Mouse (Mus musculus) C2C12 (cell line): ENCODE data around the gene Znhit1. TPM values are rescaled to one million over a fixed set of nuclear protein-coding genes. Genes with fewer than 3 reads are reported as not detected.
A peak's percentile ranks its signal among the peaks of the same experiment; 100 is the strongest.

Experiments
- H3K27me3 ChIP-seq: one replicate; pipeline ENCODE4 v1.6.1; 2011; ENCODE audit not compliant: control insufficient read depth, insufficient read depth, insufficient read length
- H3K36me3 ChIP-seq: one replicate; pipeline ENCODE4 v1.6.1; 2011; ENCODE audit not compliant: control insufficient read depth, insufficient read depth
- H3K4me3 ChIP-seq: one replicate; pipeline ENCODE4 v1.5.1; 2011; ENCODE audit warnings: mild to moderate bottlenecking, control low read depth; ENCODE audit not compliant: poor library complexity, insufficient read depth, severe bottlenecking
- H3K79me2 ChIP-seq: one replicate; pipeline ENCODE4 v1.6.1; 2011; ENCODE audit not compliant: control insufficient read depth, insufficient read depth
- H3K79me3 ChIP-seq: one replicate; pipeline ENCODE4 v1.6.1; 2011; ENCODE audit warnings: low read depth, control low read depth
- H3ac ChIP-seq: one replicate; pipeline ENCODE3; 2011; ENCODE audit warnings: low read depth; ENCODE audit not compliant: control insufficient read depth, insufficient read length
- CEBPB ChIP-seq: IDR thresholded peaks from one replicate; pipeline ENCODE4 v1.6.1; 2011; ENCODE audit warnings: low read depth, mild to moderate bottlenecking, control low read depth, moderate library complexity
- CTCF ChIP-seq: IDR thresholded peaks from one replicate; pipeline ENCODE4 v1.5.1; 2011; ENCODE audit not compliant: control insufficient read depth, insufficient read depth, insufficient read length
- FOSL1 ChIP-seq: IDR thresholded peaks from one replicate; pipeline ENCODE4 v1.8.0; 2011; ENCODE audit warnings: mild to moderate bottlenecking, low read length; ENCODE audit not compliant: poor library complexity, insufficient read depth, severe bottlenecking
- MAX ChIP-seq: IDR thresholded peaks from one replicate; pipeline ENCODE4 v1.6.1; 2011; ENCODE audit warnings: mild to moderate bottlenecking, control low read depth
- MYOD1 ChIP-seq: IDR thresholded peaks from one replicate; pipeline ENCODE4 v1.6.1; 2011; ENCODE audit warnings: low read depth; ENCODE audit not compliant: control insufficient read depth, insufficient read length
- MYOG ChIP-seq: IDR thresholded peaks from one replicate; pipeline ENCODE4 v1.6.1; 2011; ENCODE audit not compliant: control insufficient read depth, insufficient read length; ENCODE audit errors: extremely low read depth
- USF1 ChIP-seq: IDR thresholded peaks from one replicate; pipeline ENCODE4 v1.6.1; 2011; ENCODE audit warnings: low read depth, mild to moderate bottlenecking, control low read depth, moderate library complexity
- long read RNA-seq, 2 experiments: library from polyadenylated mRNA; unstranded; transcript quantifications; one replicate each; pipeline ENCODE4 v2.0.0; 2019 to 2020
- polyA plus RNA-seq: library from polyadenylated mRNA; unstranded; fragments of >200 nt; fragmentation: generic; extraction: Trizol; gene quantifications from one replicate; pipeline ENCODE4 v1.2.1, GENCODE M21; 2012; ENCODE audit warnings: missing spikeins

The Znhit1 gene
- 101 TPM for polyA plus RNA-seq
- long read RNA-seq, experiment 1, transcript Znhit1-202 (5 exons, 740 nt) = minor isoform, 28 of 91 reads
- long read RNA-seq, experiment 1, transcript Znhit1-206 (5 exons, 1,208 nt) = major isoform, 34 of 91 reads
- long read RNA-seq, experiment 1, partial matches to known transcripts = 29 of 91 reads
- long read RNA-seq, experiment 1, other reads (novel, unspliced or antisense) = 0 of 91 reads
- long read RNA-seq, experiment 2, transcript Znhit1-206 (5 exons, 1,208 nt) = major isoform, 10 of 15 reads
- long read RNA-seq, experiment 2, partial matches to known transcripts = 1 of 15 reads
- long read RNA-seq, experiment 2, other reads (novel, unspliced or antisense) = 1 of 15 reads

DNA sequence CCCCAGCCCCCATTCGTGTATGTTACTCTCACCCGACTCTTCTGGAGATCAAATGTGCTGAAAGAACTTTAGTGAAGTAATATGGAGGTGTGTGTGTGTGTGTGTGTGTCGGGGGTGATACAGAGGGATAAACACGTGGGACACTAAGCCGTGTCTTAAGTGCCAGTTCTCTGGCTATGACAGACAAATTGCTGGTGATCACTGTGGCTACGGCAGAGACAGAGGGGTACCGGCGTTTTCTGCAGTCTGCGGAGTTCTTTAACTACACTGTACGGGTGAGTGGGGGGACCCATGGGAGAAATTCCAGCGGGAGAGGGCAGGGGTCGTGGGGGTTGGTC lies at the start of gene Znhit1:
Znhit1 (minus strand) TSS at position 88 of the 338 bp plus-strand sequence.
- Histone ChIP-seq H3K4me3 (peak within 1 kb of the TSS; percentile 87), H3K79me3 (peaks cover 6% of the 10 kb centered on the region), H3K79me2 (peaks cover 34% of the 10 kb centered on the region), H3ac (peak within 1 kb of the TSS; percentile 89), H3K36me3 (peaks cover 43% of the 10 kb centered on the region), H3K27me3 (no peaks in the 10 kb centered on the region)
- TF ChIP-seq USF1 = no peak
- no peak for TF ChIP-seq CTCF
- TF ChIP-seq MAX = no peak
- TF ChIP-seq FOSL1 = no peak
- no peak for TF ChIP-seq CEBPB
- TF ChIP-seq MYOD1 = no peak
- TF ChIP-seq MYOG = no peak

DNA sequence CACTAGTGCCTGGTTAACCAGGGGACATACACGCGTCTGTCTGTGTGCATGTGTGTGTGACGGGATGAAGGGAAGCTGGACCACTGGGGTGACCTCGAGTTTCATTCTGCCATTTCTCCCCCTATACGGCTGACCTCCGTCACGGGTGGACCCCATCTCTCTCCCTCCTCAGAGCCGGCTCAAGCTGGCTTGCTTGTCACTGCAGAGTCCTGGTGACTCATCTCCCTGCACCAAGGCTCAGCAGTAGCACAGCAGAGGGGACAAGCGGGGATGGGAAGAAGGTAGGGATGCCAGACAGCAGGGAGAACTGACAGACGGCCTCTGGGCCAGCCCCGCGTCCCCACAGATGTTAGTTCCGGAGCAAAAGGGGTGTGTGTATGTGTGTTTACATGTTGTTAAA lies 48.4 kb upstream of the Znhit1 start:
- Histone ChIP-seq H3K36me3 (peaks cover 53% of the 10 kb centered on the region), H3K4me3 (no peak overlapping the region), H3K27me3 (no peaks in the 10 kb centered on the region), H3K79me3 (no peaks in the 10 kb centered on the region), H3K79me2 (no peaks in the 10 kb centered on the region), H3ac (no peak overlapping the region)
- TF ChIP-seq USF1 (no peak), FOSL1 (no peak), CEBPB (no peak), MYOG (no peak), MYOD1 (no peak), CTCF (no peak), MAX (no peak)

DNA sequence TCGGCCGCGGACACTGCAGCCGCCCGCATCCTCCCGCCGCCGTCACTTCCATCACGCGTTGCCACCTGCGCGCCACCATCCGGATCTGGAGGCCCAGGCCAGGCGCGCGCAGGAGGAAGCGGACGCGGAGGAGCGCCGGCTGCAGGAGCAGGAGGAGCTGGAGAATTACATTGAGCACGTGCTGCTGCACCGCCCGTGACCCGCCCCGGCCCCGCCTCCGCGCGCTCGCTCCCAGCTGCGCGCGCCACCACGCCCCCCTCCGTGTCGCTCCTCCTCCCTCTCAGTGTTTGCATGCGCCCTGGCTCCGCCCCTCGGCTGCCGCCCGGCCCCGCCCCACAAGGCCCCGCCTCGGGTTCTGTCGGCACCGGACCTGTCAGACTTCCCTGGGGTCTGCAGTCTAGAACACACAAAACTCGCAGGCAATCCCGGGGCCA lies 44.8 kb upstream of the Znhit1 start:
- no peaks in the 10 kb centered on the region for H3K79me3 ChIP-seq
- no peaks in the 10 kb centered on the region for H3K27me3 ChIP-seq
- H3K36me3 ChIP-seq = peaks cover 21% of the 10 kb centered on the region
- peak overlapping the region; percentile 23 for H3K4me3 ChIP-seq
- H3K79me2 ChIP-seq = no peaks in the 10 kb centered on the region
- no peak for TF ChIP-seq MYOD1
- TF ChIP-seq USF1 = peak; percentile 69
- no peak for TF ChIP-seq MYOG
- TF ChIP-seq MAX = peak; percentile 90
- no peak for TF ChIP-seq CEBPB
- no peak for TF ChIP-seq CTCF
- no peak for TF ChIP-seq FOSL1
- H3ac ChIP-seq = no peak overlapping the region

DNA sequence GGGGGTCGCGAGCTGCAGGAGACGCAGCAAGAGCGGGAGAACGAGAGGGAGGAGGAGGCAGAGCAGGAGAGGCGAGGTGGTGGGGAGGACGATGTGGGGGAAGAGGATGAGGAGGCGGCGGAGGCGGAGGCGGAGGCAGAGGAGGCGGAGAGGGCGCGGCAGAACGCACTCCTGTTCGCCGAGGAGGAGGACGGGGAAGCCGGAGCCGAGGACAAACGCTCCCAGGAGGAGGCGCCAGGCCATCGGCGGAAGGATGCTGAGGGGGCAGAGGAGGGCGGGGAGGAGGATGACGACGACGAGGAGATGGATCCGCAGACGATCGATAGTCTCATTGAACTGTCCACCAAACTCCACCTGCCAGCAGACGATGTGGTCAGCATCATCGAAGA lies 44.2 kb upstream of the Znhit1 start:
- peak overlapping the region; percentile 23 for H3K4me3 ChIP-seq
- H3K79me3 ChIP-seq = no peaks in the 10 kb centered on the region
- peaks cover 17% of the 10 kb centered on the region for H3K36me3 ChIP-seq
- TF ChIP-seq MAX (no peak), CTCF (no peak)
- H3ac ChIP-seq = peak overlapping the region; percentile 13
- H3K27me3 ChIP-seq = no peaks in the 10 kb centered on the region
- H3K79me2 ChIP-seq = no peaks in the 10 kb centered on the region

DNA sequence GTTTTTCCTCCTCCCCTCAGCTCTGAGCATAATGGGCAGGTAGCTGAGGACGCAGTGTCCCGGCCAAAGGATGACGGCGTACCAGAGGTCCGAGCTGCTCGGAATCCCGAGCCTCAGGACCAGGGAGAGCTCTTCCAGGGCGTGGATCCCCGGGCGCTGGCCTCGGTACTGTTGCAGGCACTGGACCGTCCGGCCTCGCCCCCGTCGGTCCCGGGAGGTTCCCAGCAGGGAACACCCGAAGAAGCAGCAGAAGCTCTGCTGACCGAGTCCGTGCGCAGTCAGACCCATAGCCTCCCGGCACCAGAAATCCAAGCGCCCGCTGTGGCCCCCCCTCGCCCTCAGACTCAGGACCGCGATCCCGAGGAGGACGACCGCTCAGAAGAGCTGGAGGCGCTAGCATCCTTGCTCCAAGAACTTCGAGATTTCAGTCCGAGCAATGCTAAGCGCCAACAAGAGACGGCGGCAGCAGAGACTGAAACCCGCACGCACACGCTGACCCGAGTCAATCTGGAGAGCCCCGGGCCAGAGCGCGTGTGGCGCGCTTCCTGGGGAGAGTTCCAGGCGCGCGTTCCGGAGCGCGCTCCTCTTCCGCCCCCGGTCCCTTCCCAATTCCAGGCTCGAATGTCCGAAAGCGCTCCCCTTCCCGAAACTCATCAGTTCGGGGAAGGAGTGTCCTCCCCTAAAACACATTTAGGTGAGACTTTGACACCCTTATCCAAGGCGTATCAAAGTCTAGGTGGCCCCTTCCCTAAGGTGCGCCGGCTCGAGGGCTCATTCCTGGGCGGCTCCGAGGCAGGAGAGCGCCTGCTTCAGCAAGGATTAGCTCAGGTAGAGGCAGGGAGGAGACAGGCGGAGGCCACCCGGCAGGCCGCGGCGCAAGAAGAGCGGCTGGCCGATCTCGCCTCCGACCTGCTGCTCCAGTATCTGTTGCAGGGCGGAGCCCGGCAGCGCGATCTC lies 43.5 kb upstream of the Znhit1 start:
- Histone ChIP-seq H3K79me2 (no peaks in the 10 kb centered on the region), H3K4me3 (peak overlapping the region; percentile 23), H3K36me3 (peaks cover 11% of the 10 kb centered on the region), H3K27me3 (no peaks in the 10 kb centered on the region), H3ac (peak overlapping the region; percentile 18), H3K79me3 (no peaks in the 10 kb centered on the region)
- TF ChIP-seq MYOD1 (no peak), MAX (peak; percentile 44)
